Mouse (Mus musculus) liver, embryonic 14.5 days (tissue): Measurements from ENCODE around the gene Msantd2. TPM values are rescaled to one million over a fixed set of nuclear protein-coding genes. Genes with fewer than 3 reads are reported as not detected.
A peak's percentile ranks its signal among the peaks of the same experiment; 100 is the strongest.

Experiments used
- ATAC-seq: fragments of 200-750 bp; cut with Nextera tagmentation; 2 replicates; pipeline ENCODE4 v1.8.0; 2017; ENCODE audit warnings: moderate number of reproducible peaks, mild to moderate bottlenecking, moderate library complexity; ENCODE audit not compliant: insufficient read depth
- DNase-seq, 3 experiments: peaks; one replicate each; pipeline ENCODE4 v3.0.0-alpha.2; 2012 to 2013; ENCODE audit warnings: low read depth in 3 of 3, low spot score in 3 of 3
- H3K27ac ChIP-seq: fragments of 300-500 bp; sonication (generic); 2 replicates; pipeline ENCODE4 v1.5.1; 2014; ENCODE audit warnings: moderate library complexity, mild to moderate bottlenecking, control low read depth, inconsistent platforms
- H3K27me3 ChIP-seq: fragments of 300-500 bp; sonication (generic); 2 replicates; pipeline ENCODE4 v1.6.1; 2014; ENCODE audit warnings: mild to moderate bottlenecking, low read length, moderate library complexity; ENCODE audit not compliant: control insufficient read depth, insufficient read depth
- H3K36me3 ChIP-seq: fragments of 300-500 bp; sonication (generic); replicated peaks from 2 replicates; pipeline ENCODE4 v1.6.1; 2014; ENCODE audit warnings: low read depth; ENCODE audit not compliant: control insufficient read depth, insufficient read depth
- H3K4me1 ChIP-seq, 2 experiments: fragments of 200-500 bp in 1 of 2; fragments of 300-500 bp in 1 of 2; sonication (generic) in 1 of 2; replicated peaks; 2 replicates each; pipeline ENCODE4 v1.6.1; 2012 to 2014; ENCODE audit warnings: antibody characterized with exemption in 1 of 2, inconsistent platforms in 1 of 2, low read length in 1 of 2; ENCODE audit not compliant: control insufficient read depth in 2 of 2, insufficient read depth in 2 of 2
- H3K4me2 ChIP-seq: fragments of 300-500 bp; sonication (generic); 2 replicates; pipeline ENCODE4 v1.6.1; 2014; ENCODE audit warnings: low read depth, mild to moderate bottlenecking, control low read depth, moderate library complexity
- H3K4me3 ChIP-seq, 2 experiments: fragments of 200-500 bp in 1 of 2; fragments of 300-500 bp in 1 of 2; sonication (generic) in 1 of 2; 2 replicates each; pipeline ENCODE4 v1.5.1; 2012 to 2014; ENCODE audit warnings: low read depth in 2 of 2, low read length in 2 of 2, mild to moderate bottlenecking in 2 of 2, control low read depth in 1 of 2, inconsistent platforms in 1 of 2, moderate library complexity in 1 of 2; ENCODE audit not compliant: insufficient read depth in 1 of 2
- H3K9ac ChIP-seq: fragments of 300-500 bp; sonication (generic); replicated peaks from 2 replicates; pipeline ENCODE4 v1.6.1; 2014; ENCODE audit warnings: mild to moderate bottlenecking, control low read depth, moderate library complexity
- H3K9me3 ChIP-seq: fragments of 300-500 bp; sonication (generic); 2 replicates; pipeline ENCODE4 v1.6.1; 2016; ENCODE audit warnings: low read length, mixed read lengths; ENCODE audit not compliant: control insufficient read depth
- CTCF ChIP-seq: IDR thresholded peaks from 2 replicates; pipeline ENCODE4 v1.5.1; 2016; ENCODE audit warnings: antibody characterized with exemption, low read depth, control low read depth
- EP300 ChIP-seq: IDR thresholded peaks from 2 replicates; pipeline ENCODE4 v1.6.1; 2016; ENCODE audit warnings: antibody characterized with exemption, low read depth
- WGBS: fragments of 180-500 bp; shearing (Covaris S2); extraction: QIAGEN DNeasy Blood & Tissue Kit; methylation state at CpG from one replicate; pipeline ENCODE4 v1.1.7; 2014; ENCODE audit not compliant: insufficient replicate concordance; 5-methylcytosine and 5-hydroxymethylcytosine counted together
- polyA plus RNA-seq, 2 experiments: library from polyadenylated mRNA; depleted of rRNA in 1 of 2; stranded (reverse) in 1 of 2; unstranded in 1 of 2; fragments of >200 nt; fragmentation: Nextera tagmentation in 1 of 2; extraction: Ambion mirVana in 1 of 2; gene quantifications; 2 replicates each; pipeline versions ENCODE4 v1.2.1 to v1.2.3; 2012 to 2014

Msantd2 gene
- polyA plus RNA-seq, 2 experiments, result 3.8 to 9.3 TPM

- TF ChIP-seq EP300, result no peak
- TF ChIP-seq CTCF, result no peak
- Histone ChIP-seq H3K9ac (no peak within 1 kb of the TSS), H3K9me3 (no peaks in the 10 kb centered on the region), H3K27me3 (peaks cover 50% of the 10 kb centered on the region), H3K4me2 (peak within 1 kb of the TSS; percentile 43), H3K4me3 (peak within 1 kb of the TSS; percentile 19 to 38), H3K4me1 (peaks cover 0 to 2% of the 10 kb centered on the region in 2 experiments; a peak in 1 of 4 replicates), H3K36me3 (no peaks in the 10 kb centered on the region), H3K27ac (no peak within 1 kb of the TSS)
- DNase-seq, result no peak
- peak; percentile 31; the same call in 1 of the 2 replicates for ATAC-seq
- 3% methylated on average over 41 of the region's 41 CpGs for WGBS
Measured at GRCm38 (mm10) chr9:37527396-37528224, 38.5 kb downstream of the Msantd2 start, which contains the start of gene Esam. TSS of gene Esam (plus strand) at chr9:37528078.

- H3K36me3 ChIP-seq, result no peaks in the 10 kb centered on the region
- peak overlapping the region; percentile 19 to 38 for H3K4me3 ChIP-seq
- H3K27me3 ChIP-seq, result peaks cover 50% of the 10 kb centered on the region
- peak overlapping the region; percentile 43; the same call in 1 of the 2 replicates for H3K4me2 ChIP-seq
- 14% methylated on average over 9 of the region's 9 CpGs for WGBS
- H3K27ac ChIP-seq, result no peak overlapping the region
- no peaks in the 10 kb centered on the region for H3K9me3 ChIP-seq
- TF ChIP-seq CTCF, result no peak
- no peak for TF ChIP-seq EP300
- H3K4me1 ChIP-seq, result peaks cover 0 to 2% of the 10 kb centered on the region in 2 experiments; a peak in 1 of 4 replicates
- ATAC-seq (no peak), DNase-seq (no peak)
- H3K9ac ChIP-seq, result no peak overlapping the region
Measured at GRCm38 (mm10) chr9:37528225-37528970, 39.3 kb downstream of the Msantd2 start.

- no peak for DNase-seq
- ATAC-seq, result peak; percentile 60
- no peaks in the 10 kb centered on the region for H3K9me3 ChIP-seq
- TF ChIP-seq CTCF, result peak; percentile 43
- no peak for TF ChIP-seq EP300
- no peaks in the 10 kb centered on the region for H3K36me3 ChIP-seq
- H3K4me3 ChIP-seq, result peak overlapping the region; percentile 21 to 40
- peaks cover 0 to 2% of the 10 kb centered on the region in 2 experiments; a peak in 1 of 4 replicates for H3K4me1 ChIP-seq
- H3K4me2 ChIP-seq, result peak overlapping the region; percentile 36
- peaks cover 50% of the 10 kb centered on the region for H3K27me3 ChIP-seq
- WGBS, result 2% methylated on average over 32 of the region's 32 CpGs
- H3K9ac ChIP-seq, result no peak overlapping the region
- no peak overlapping the region for H3K27ac ChIP-seq
Measured at GRCm38 (mm10) chr9:37530031-37530887, 41.1 kb downstream of the Msantd2 start.

- 8% methylated on average over 31 of the region's 31 CpGs for WGBS
- Histone ChIP-seq H3K4me3 (peak overlapping the region; percentile 0 to 40; a peak in 3 of 4 replicates), H3K27me3 (peaks cover 50% of the 10 kb centered on the region), H3K4me1 (peaks cover 0 to 2% of the 10 kb centered on the region in 2 experiments; a peak in 1 of 4 replicates), H3K4me2 (peak overlapping the region; percentile 36), H3K9me3 (no peaks in the 10 kb centered on the region), H3K9ac (no peak overlapping the region), H3K36me3 (no peaks in the 10 kb centered on the region), H3K27ac (no peak overlapping the region)
- TF ChIP-seq EP300 (no peak), CTCF (peak; percentile 40; the same call in 1 of the 2 replicates)
- DNase-seq (no peak), ATAC-seq (peak; percentile 36; the same call in 1 of the 2 replicates)
Measured at GRCm38 (mm10) chr9:37530888-37531705, 42.0 kb downstream of the Msantd2 start.
